Mouse (Mus musculus): ENCODE measurements around the gene Eipr1.

GRCm38 (mm10) chr12:28724366-28724765, 27.2 kb upstream of the Eipr1 start:
- TF ChIP-seq CTCF (IDR thresholded peaks at IDR 0.05; ENCODE audit: low read depth, low read length) (no peak), POLR2A (IDR thresholded peaks at IDR 0.05; ENCODE audit: extremely low read depth, insufficient read depth, low read length) (no peak)

Measured in liver, adult 2 months (tissue).